Mouse (Mus musculus) thymus, adult 18-20 months (tissue): ENCODE data around the gene Sft2d1.

Source experiments
- DNase-seq, 2 experiments: peaks; one replicate each; pipeline ENCODE4 v3.0.0; 2022; ENCODE audit warnings: mixed read lengths in 2 of 2

Gene Sft2d1

GRCm38 (mm10) chr17:8361281-8362103 is 50.6 kb downstream of the Sft2d1 start:
- DNase-seq: no peak

DNA sequence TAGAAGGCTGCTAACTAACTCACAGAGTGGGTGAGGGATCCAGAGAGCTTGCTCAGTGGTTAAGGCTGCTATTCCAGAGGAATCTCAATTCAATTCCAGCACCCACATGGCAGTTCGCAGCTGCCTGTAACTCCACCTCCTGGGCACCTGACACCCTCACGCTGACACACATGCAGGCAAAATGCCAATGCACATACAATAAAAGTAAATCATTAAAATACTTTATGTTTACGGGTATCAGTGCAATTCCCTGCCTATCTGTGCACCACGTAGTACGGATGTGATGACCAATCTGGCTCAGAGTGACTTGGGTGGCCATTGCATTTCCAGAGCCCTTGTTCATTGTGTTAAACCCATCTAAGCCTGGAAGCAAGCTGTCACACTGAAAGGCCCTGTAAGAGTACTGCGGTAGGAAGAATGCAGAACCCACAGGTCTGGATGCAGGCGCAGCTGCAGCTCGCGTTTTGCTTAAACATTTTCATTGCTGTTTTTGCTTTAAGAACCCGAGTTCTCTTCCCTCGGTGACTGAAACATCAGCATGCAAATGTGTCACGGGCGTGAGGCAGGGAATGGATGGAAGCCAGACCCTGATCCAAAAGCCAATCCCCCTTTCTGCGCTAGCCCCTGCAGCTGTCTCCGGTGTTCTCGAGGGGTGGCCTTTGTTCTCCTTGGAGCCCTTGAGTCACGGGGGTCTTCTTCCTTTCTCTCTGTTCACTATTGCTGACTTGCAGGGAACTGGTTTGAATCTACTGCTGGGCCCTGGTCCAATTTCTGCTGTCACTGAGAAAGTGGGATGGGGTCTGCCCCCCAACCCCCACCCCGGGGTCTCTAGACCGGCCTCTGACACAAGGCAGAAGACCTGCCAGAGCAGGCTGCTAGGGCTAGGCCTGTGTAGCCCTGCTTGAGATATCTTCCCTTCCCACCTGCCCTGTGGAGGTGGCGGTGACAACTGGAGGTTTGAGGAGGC is 56.9 kb downstream of the Sft2d1 start:
- DNase-seq: no peak

GRCm38 (mm10) chr17:8368570-8368969 is 57.7 kb downstream of the Sft2d1 start:
- no peak for DNase-seq

GRCm38 (mm10) chr17:8369171-8369570 is 58.3 kb downstream of the Sft2d1 start:
- DNase-seq: no peak

- DNase-seq: no peak
Measured at GRCm38 (mm10) chr17:8370634-8371229, 59.8 kb downstream of the Sft2d1 start.

GRCm38 (mm10) chr17:8371834-8372233 is 60.9 kb downstream of the Sft2d1 start:
- peak; percentile 66 to 77 for DNase-seq

- peak; percentile 55 to 70 for DNase-seq
Measured at GRCm38 (mm10) chr17:8372286-8373046, 61.6 kb downstream of the Sft2d1 start.
